24 mouse cellular contexts compared by ENCODE assay signal in genomic region chr11:37367971-37368370, GRCm38 (mm10).
"Had no signal": no experiment of that assay in that cellular context is flagged by ENCODE, and none has a peak within 500 bp of the region (broad histone marks: within the 10 kb centered on the region; RNA-seq: fewer than 3 reads in every experiment).

No protein-coding gene starts in this region.

- H3K4me1 ChIP-seq: heart, embryonic 13.5 days; heart, embryonic 15.5 days; hindbrain, embryonic 13.5 days; hindbrain, embryonic 15.5 days; limb, embryonic 13.5 days; limb, embryonic 15.5 days; liver, embryonic 12.5 days had no signal

- H3K9ac ChIP-seq: heart, embryonic 13.5 days; heart, embryonic 15.5 days; hindbrain, embryonic 13.5 days; hindbrain, embryonic 15.5 days; limb, embryonic 13.5 days; limb, embryonic 15.5 days; liver, embryonic 12.5 days; liver, embryonic 14.5 days had no signal

- DNase-seq: gastrocnemius, postnatal 14 days; gastrocnemius, postnatal 36 days; heart, adult 11 months; heart, adult 2 months; heart, postnatal 14 days; heart, postnatal 36 days; kidney, adult 11 months; kidney, adult 8-10 months; kidney, postnatal 10 days; kidney, postnatal 36 days; layer of hippocampus, adult 9-11 months; layer of hippocampus, postnatal 36 days; left cerebral cortex, postnatal 4 days had no signal

- H3K36me3 ChIP-seq: heart, embryonic 13.5 days; heart, embryonic 15.5 days; hindbrain, embryonic 13.5 days; hindbrain, embryonic 15.5 days; limb, embryonic 13.5 days; limb, embryonic 15.5 days; liver, embryonic 12.5 days had no signal

- H3K4me2 ChIP-seq: heart, embryonic 11.5 days; heart, embryonic 13.5 days; heart, embryonic 15.5 days; hindbrain, embryonic 13.5 days; hindbrain, embryonic 15.5 days; limb, embryonic 13.5 days; limb, embryonic 15.5 days; liver, embryonic 12.5 days had no signal

- H3K27ac ChIP-seq: heart, adult 2 months; heart, embryonic 13.5 days; heart, embryonic 15.5 days; hindbrain, embryonic 13.5 days; hindbrain, embryonic 15.5 days; hindbrain, postnatal 0 days; limb, embryonic 13.5 days; limb, embryonic 15.5 days; liver, embryonic 12.5 days; liver, embryonic 14.5 days had no signal

- H3K27me3 ChIP-seq: heart, embryonic 13.5 days; heart, embryonic 15.5 days; hindbrain, embryonic 13.5 days; hindbrain, embryonic 15.5 days; limb, embryonic 13.5 days; limb, embryonic 15.5 days; liver, embryonic 12.5 days had no signal

- H3K4me3 ChIP-seq: heart, adult 2 months; heart, embryonic 13.5 days; heart, embryonic 15.5 days; hindbrain, embryonic 13.5 days; hindbrain, embryonic 15.5 days; limb, embryonic 13.5 days; limb, embryonic 15.5 days; liver, embryonic 12.5 days had no signal

- H3K9me3 ChIP-seq: heart, embryonic 13.5 days; heart, embryonic 15.5 days; hindbrain, embryonic 13.5 days; hindbrain, embryonic 15.5 days; limb, embryonic 13.5 days; limb, embryonic 15.5 days; liver, embryonic 12.5 days had no signal

- ATAC-seq: hindbrain, postnatal 0 days; intestine, embryonic 16.5 days; liver, embryonic 12.5 days had no signal
